Mouse (Mus musculus) midbrain, embryonic 10.5 days (tissue): Measurements from ENCODE around the gene Jpt1. TPM values are rescaled to one million over a fixed set of nuclear protein-coding genes. Genes with fewer than 3 reads are reported as not detected.
"Not testable (repeated sequence)": the region's sequence is repeated elsewhere in the genome, so short reads cannot be mapped to it uniquely, and the experiment has no call there.

Source experiments
- DNase-seq: peaks from one replicate; pipeline ENCODE4 v3.0.0-alpha.2; 2017; ENCODE audit warnings: low spot score
- H3K27ac ChIP-seq: fragments of 300-500 bp; sonication (generic); replicated peaks from 2 replicates; pipeline ENCODE4 v1.5.1; 2016; ENCODE audit warnings: mild to moderate bottlenecking
- H3K27me3 ChIP-seq: fragments of 300-500 bp; sonication (generic); 2 replicates; pipeline ENCODE4 v1.6.1; 2016; ENCODE audit warnings: low read depth, mild to moderate bottlenecking; ENCODE audit not compliant: poor library complexity, severe bottlenecking
- H3K36me3 ChIP-seq: fragments of 300-500 bp; sonication (generic); 2 replicates; pipeline ENCODE4 v1.6.1; 2016; ENCODE audit warnings: mild to moderate bottlenecking, moderate library complexity
- H3K4me1 ChIP-seq: fragments of 300-500 bp; sonication (generic); 2 replicates; pipeline ENCODE4 v1.6.1; 2016
- H3K4me3 ChIP-seq: fragments of 300-500 bp; sonication (generic); 2 replicates; pipeline ENCODE4 v1.5.1; 2016; ENCODE audit warnings: mild to moderate bottlenecking, moderate library complexity
- H3K9me3 ChIP-seq: fragments of 300-500 bp; sonication (generic); replicated peaks from 2 replicates; pipeline ENCODE4 v1.6.1; 2016; ENCODE audit warnings: mild to moderate bottlenecking
- WGBS: fragments of 180-500 bp; shearing (Covaris S2); methylation state at CpG from one replicate; pipeline ENCODE4 v1.1.7; 2016; 5-methylcytosine and 5-hydroxymethylcytosine counted together
- polyA plus RNA-seq: library from polyadenylated mRNA; unstranded; fragments of >200 nt; fragmentation: Nextera tagmentation; extraction: Ambion mirVana; gene quantifications from 2 replicates; pipeline ENCODE4 v1.2.1, GENCODE M21; 2016

Jpt1 gene
- polyA plus RNA-seq, 1 experiment from 2014 or later: 780 TPM

GRCm38 (mm10) chr11:115481553-115482259 is 32.5 kb downstream of the Jpt1 start:
- Histone ChIP-seq H3K9me3 (no peaks in the 10 kb centered on the region), H3K36me3 (peaks cover 3% of the 10 kb centered on the region; the same call in 1 of the 2 replicates), H3K27me3 (no peaks in the 10 kb centered on the region), H3K4me3 (no peak overlapping the region), H3K27ac (no peak overlapping the region), H3K4me1 (peaks cover 25% of the 10 kb centered on the region)
- 86% methylated on average over 6 of the region's 6 CpGs for WGBS
- no peak for DNase-seq

- WGBS: 89% methylated on average over 9 of the region's 9 CpGs
- Histone ChIP-seq H3K36me3 (peaks cover 3% of the 10 kb centered on the region; the same call in 1 of the 2 replicates), H3K4me3 (no peak overlapping the region), H3K27ac (no peak overlapping the region), H3K9me3 (no peaks in the 10 kb centered on the region), H3K27me3 (no peaks in the 10 kb centered on the region), H3K4me1 (peaks cover 39% of the 10 kb centered on the region)
- DNase-seq: no peak
Observed at GRCm38 (mm10) chr11:115478296-115478938, 35.8 kb downstream of the Jpt1 start.

- DNase-seq, H3K36me3 ChIP-seq, H3K9me3 ChIP-seq, H3K4me3 ChIP-seq, H3K27ac ChIP-seq, H3K27me3 ChIP-seq: not testable (repeated sequence)
- peaks cover 40% of the 10 kb centered on the region for H3K4me1 ChIP-seq
- 89% methylated on average over 7 of the region's 7 CpGs for WGBS
Observed at GRCm38 (mm10) chr11:115477388-115477787, 36.8 kb downstream of the Jpt1 start.

- H3K27ac ChIP-seq, H3K36me3 ChIP-seq, DNase-seq, H3K27me3 ChIP-seq, H3K9me3 ChIP-seq: not testable (repeated sequence)
- WGBS: 86% methylated on average over 4 of the region's 4 CpGs
- Histone ChIP-seq H3K4me1 (peaks cover 40% of the 10 kb centered on the region), H3K4me3 (peak overlapping the region; percentile 90)
Observed at GRCm38 (mm10) chr11:115476630-115477029, 37.6 kb downstream of the Jpt1 start.

GRCm38 (mm10) chr11:115475758-115476237 is 38.4 kb downstream of the Jpt1 start:
- 4% methylated on average over 28 of the region's 28 CpGs for WGBS
- DNase-seq: no peak
- no peaks in the 10 kb centered on the region for H3K27me3 ChIP-seq
- H3K9me3 ChIP-seq: no peaks in the 10 kb centered on the region
- H3K36me3 ChIP-seq: peaks cover 3% of the 10 kb centered on the region; the same call in 1 of the 2 replicates
- H3K4me3 ChIP-seq: peak overlapping the region; percentile 90
- peak overlapping the region; percentile 87 for H3K27ac ChIP-seq
- H3K4me1 ChIP-seq: peaks cover 40% of the 10 kb centered on the region

GRCm38 (mm10) chr11:115475025-115475757 is 39.0 kb downstream of the Jpt1 start, which contains the start of gene Armc7:
Gene Armc7, plus strand, starts transcription at chr11:115475667.
- H3K27me3 ChIP-seq: no peaks in the 10 kb centered on the region
- WGBS: under 1% methylated on average over 26 of the region's 26 CpGs
- peak within 1 kb of the TSS; percentile 90 for H3K4me3 ChIP-seq
- peaks cover 3% of the 10 kb centered on the region; the same call in 1 of the 2 replicates for H3K36me3 ChIP-seq
- H3K27ac ChIP-seq: peak within 1 kb of the TSS; percentile 87
- peaks cover 40% of the 10 kb centered on the region for H3K4me1 ChIP-seq
- no peaks in the 10 kb centered on the region for H3K9me3 ChIP-seq
- DNase-seq: peak; percentile 95

- H3K9me3 ChIP-seq: no peaks in the 10 kb centered on the region
- WGBS: 28% methylated on average over 15 of the region's 15 CpGs
- H3K27ac ChIP-seq: peak overlapping the region; percentile 77
- H3K27me3 ChIP-seq: no peaks in the 10 kb centered on the region
- no peaks in the 10 kb centered on the region for H3K36me3 ChIP-seq
- peaks cover 40% of the 10 kb centered on the region for H3K4me1 ChIP-seq
- DNase-seq: peak; percentile 91
- peak overlapping the region; percentile 21; the same call in 1 of the 2 replicates for H3K4me3 ChIP-seq
Observed at GRCm38 (mm10) chr11:115473626-115474275, 40.4 kb downstream of the Jpt1 start.

- no peak for DNase-seq
- H3K9me3 ChIP-seq: no peaks in the 10 kb centered on the region
- H3K4me3 ChIP-seq: no peak overlapping the region
- peaks cover 44% of the 10 kb centered on the region for H3K4me1 ChIP-seq
- H3K27ac ChIP-seq: no peak overlapping the region
- H3K27me3 ChIP-seq: no peaks in the 10 kb centered on the region
- H3K36me3 ChIP-seq: no peaks in the 10 kb centered on the region
- WGBS: 86% methylated on average over 7 of the region's 7 CpGs
Observed at GRCm38 (mm10) chr11:115472183-115472582, 42.0 kb downstream of the Jpt1 start.

- H3K27me3 ChIP-seq: 0 out of 2 replicates have a peak, but pooled peaks cover 6% of the 10 kb centered on the region
- peak overlapping the region; percentile 2; the same call in 1 of the 2 replicates for H3K27ac ChIP-seq
Observed at GRCm38 (mm10) chr11:115467217-115467618, 47.0 kb downstream of the Jpt1 start.

GRCm38 (mm10) chr11:115464851-115465250 is 49.3 kb downstream of the Jpt1 start:
- Histone ChIP-seq H3K36me3 (no peaks in the 10 kb centered on the region), H3K9me3 (no peaks in the 10 kb centered on the region), H3K27me3 (0 out of 2 replicates have a peak, but pooled peaks cover 10% of the 10 kb centered on the region), H3K4me1 (peaks cover 16% of the 10 kb centered on the region), H3K27ac (no peak overlapping the region), H3K4me3 (no peak overlapping the region)
- no peak for DNase-seq
- WGBS: 89% methylated on average over 8 of the region's 8 CpGs

More at GRCm38 (mm10) chr11:115467217-115467618, 47.0 kb downstream of the Jpt1 start:
- H3K9me3 ChIP-seq: no peaks in the 10 kb centered on the region
- H3K4me3 ChIP-seq: no peak overlapping the region
- no peak for DNase-seq
- H3K36me3 ChIP-seq: no peaks in the 10 kb centered on the region
- WGBS: 56% methylated on average over 4 of the region's 4 CpGs
- H3K4me1 ChIP-seq: peaks cover 14% of the 10 kb centered on the region

- 83% methylated on average over 11 of the region's 11 CpGs for WGBS
- Histone ChIP-seq H3K36me3 (no peaks in the 10 kb centered on the region), H3K4me1 (peaks cover 16% of the 10 kb centered on the region), H3K9me3 (no peaks in the 10 kb centered on the region), H3K27me3 (0 out of 2 replicates have a peak, but pooled peaks cover 10% of the 10 kb centered on the region), H3K27ac (no peak overlapping the region), H3K4me3 (no peak overlapping the region)
- no peak for DNase-seq
Observed at GRCm38 (mm10) chr11:115463397-115463796, 50.8 kb downstream of the Jpt1 start.
